7 mouse cellular contexts compared by ENCODE assay signal in the genomic region with DNA sequence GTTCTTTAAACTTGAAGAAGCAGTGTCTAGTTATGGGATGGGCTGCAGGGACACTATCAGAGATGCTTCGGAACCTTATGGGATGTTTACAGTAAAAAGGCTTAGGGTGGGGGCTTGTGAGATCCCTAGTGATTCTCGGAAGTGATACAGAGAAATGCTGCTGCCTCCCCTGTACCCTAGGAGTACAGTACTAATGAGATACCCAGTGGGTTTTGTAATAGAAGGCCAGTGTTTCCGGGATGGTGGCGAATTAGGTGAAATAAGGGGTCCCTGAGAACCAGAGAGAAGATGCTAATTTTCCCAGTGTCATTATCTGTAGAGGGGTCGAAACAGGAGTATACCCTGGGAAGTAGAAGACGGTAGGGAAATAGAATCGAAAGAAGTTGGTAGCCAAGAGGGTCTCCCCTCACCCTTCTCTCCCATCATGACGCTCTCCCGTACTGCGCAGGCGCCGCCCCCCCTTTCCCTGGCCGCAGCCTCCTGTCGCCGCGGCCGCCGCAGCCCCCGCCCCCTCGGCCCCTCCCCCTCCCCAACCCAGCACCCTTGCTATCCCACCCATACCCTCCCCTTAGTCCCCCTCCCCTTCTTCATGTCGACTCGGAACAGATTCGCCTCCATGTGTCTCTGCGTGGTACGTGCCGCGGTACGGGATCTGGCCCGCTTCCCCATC. TPM values are rescaled to one million over a fixed set of nuclear protein-coding genes. Genes with fewer than 3 reads are reported as not detected.
DNase-seq lines count a peak whose midpoint lies in the region; ATAC-seq lines count a peak whose summit lies in the region.

No protein-coding gene starts in this region.

- peak overlapping the region; percentile 59 for H3K4me2 ChIP-seq in lung, embryonic 15.5 days
- H3K4me2 ChIP-seq in embryonic facial prominence, embryonic 15.5 days (replicated peaks), result peak overlapping the region; percentile 56
- peak overlapping the region; percentile 61 for H3K4me2 ChIP-seq in hindbrain, embryonic 16.5 days (ENCODE audit: low read length)
- H3K4me2 ChIP-seq in midbrain, embryonic 15.5 days, result peak overlapping the region; percentile 59

- peak overlapping the region; percentile 35 for H3K4me3 ChIP-seq in lung, embryonic 15.5 days
- H3K4me3 ChIP-seq in embryonic facial prominence, embryonic 15.5 days (replicated peaks), result peak overlapping the region; percentile 37
- peak overlapping the region; percentile 42 for H3K4me3 ChIP-seq in hindbrain, embryonic 16.5 days (ENCODE audit: low read length)
- peak overlapping the region; percentile 35 for H3K4me3 ChIP-seq in midbrain, embryonic 15.5 days

- H3K36me3 ChIP-seq in lung, embryonic 15.5 days, result no peaks in the 10 kb centered on the region
- H3K36me3 ChIP-seq in embryonic facial prominence, embryonic 15.5 days, result no peaks in the 10 kb centered on the region
- H3K36me3 ChIP-seq in hindbrain, embryonic 16.5 days (ENCODE audit: control insufficient read depth, insufficient read depth, low read length), result no peaks in the 10 kb centered on the region
- no peaks in the 10 kb centered on the region for H3K36me3 ChIP-seq in midbrain, embryonic 15.5 days (replicated peaks)

- peaks cover 6% of the 10 kb centered on the region; the same call in 1 of the 2 replicates for H3K27me3 ChIP-seq in lung, embryonic 15.5 days
- no peaks in the 10 kb centered on the region for H3K27me3 ChIP-seq in embryonic facial prominence, embryonic 15.5 days
- no peaks in the 10 kb centered on the region for H3K27me3 ChIP-seq in hindbrain, embryonic 16.5 days (replicated peaks; ENCODE audit: control insufficient read depth, insufficient read depth, low read length)
- no peaks in the 10 kb centered on the region for H3K27me3 ChIP-seq in midbrain, embryonic 15.5 days (replicated peaks)

- 5% methylated on average over 29 of the region's 29 CpGs for WGBS in lung, embryonic 15.5 days
- WGBS in embryonic facial prominence, embryonic 15.5 days, result 4% methylated on average over 29 of the region's 29 CpGs
- 2% methylated on average over 23 of the region's 29 CpGs for WGBS in hindbrain, embryonic 16.5 days
- 5% methylated on average over 22 of the region's 29 CpGs for WGBS in midbrain, embryonic 15.5 days

- no peak for DNase-seq in lung, postnatal 4 days
- no peak for DNase-seq in layer of hippocampus, postnatal 36 days

- peaks cover 80% of the 10 kb centered on the region for H3K4me1 ChIP-seq in lung, embryonic 15.5 days
- peaks cover 88% of the 10 kb centered on the region for H3K4me1 ChIP-seq in embryonic facial prominence, embryonic 15.5 days
- peaks cover 81% of the 10 kb centered on the region for H3K4me1 ChIP-seq in hindbrain, embryonic 16.5 days (ENCODE audit: control insufficient read depth, insufficient read depth, low read depth, low read length)
- H3K4me1 ChIP-seq in midbrain, embryonic 15.5 days, result peaks cover 88% of the 10 kb centered on the region

- no peak for ATAC-seq in lung, embryonic 15.5 days (ENCODE audit: borderline replicate concordance, extremely low read depth, low FRiP score, low TSS enrichment)
- no peak for ATAC-seq in embryonic facial prominence, embryonic 15.5 days (ENCODE audit: insufficient number of reproducible peaks, low FRiP score, low TSS enrichment, low read depth)
- ATAC-seq in hindbrain, embryonic 16.5 days, result no peak
- no peak for ATAC-seq in midbrain, embryonic 15.5 days (replicated peaks)
- no peak for ATAC-seq in granulocyte monocyte progenitor cell, adult 5-6 weeks (replicated peaks; ENCODE audit: poor library complexity, severe bottlenecking)

- no peaks in the 10 kb centered on the region for H3K9me3 ChIP-seq in lung, embryonic 15.5 days
- H3K9me3 ChIP-seq in embryonic facial prominence, embryonic 15.5 days (replicated peaks), result no peaks in the 10 kb centered on the region
- H3K9me3 ChIP-seq in hindbrain, embryonic 16.5 days (ENCODE audit: control insufficient read depth, low read length), result no peaks in the 10 kb centered on the region
- H3K9me3 ChIP-seq in midbrain, embryonic 15.5 days, result no peaks in the 10 kb centered on the region

- peak overlapping the region; percentile 10; the same call in 1 of the 2 replicates for H3K27ac ChIP-seq in lung, embryonic 15.5 days
- H3K27ac ChIP-seq in embryonic facial prominence, embryonic 15.5 days (replicated peaks), result no peak overlapping the region; the same call in 1 of the 2 replicates
- peak overlapping the region; percentile 52 for H3K27ac ChIP-seq in hindbrain, embryonic 16.5 days (ENCODE audit: low read depth, low read length)
- H3K27ac ChIP-seq in midbrain, embryonic 15.5 days, result peak overlapping the region; percentile 67

- peak overlapping the region; percentile 18 for H3K9ac ChIP-seq in lung, embryonic 15.5 days
- H3K9ac ChIP-seq in embryonic facial prominence, embryonic 15.5 days, result 0 out of 2 replicates have a peak overlapping the region, but pooled peaks have one; percentile 12
- peak overlapping the region; percentile 62 for H3K9ac ChIP-seq in hindbrain, embryonic 16.5 days (ENCODE audit: low read depth, low read length)
- H3K9ac ChIP-seq in midbrain, embryonic 15.5 days, result peak overlapping the region; percentile 28

RNA-seq across cellular contexts. Expression of a gene that starts 6.9 kb away (rescaled TPM):
- polyA plus RNA-seq in lung, embryonic 15.5 days (2015; fragmentation: Nextera tagmentation; extraction: Ambion mirVana), result 5.6 and 5.9 TPM in 2 replicates
- polyA plus RNA-seq in embryonic facial prominence, embryonic 15.5 days (2015; fragmentation: Nextera tagmentation; extraction: Ambion mirVana), result 11.4 and 14.4 TPM in 2 replicates
- polyA plus RNA-seq in hindbrain, embryonic 16.5 days (2015; fragmentation: Nextera tagmentation; extraction: Ambion mirVana), result 23.1 and 23.4 TPM in 2 replicates
- 27.8 and 30.4 TPM in 2 replicates for polyA plus RNA-seq in midbrain, embryonic 15.5 days (2015; fragmentation: Nextera tagmentation; extraction: Ambion mirVana)
- total RNA-seq in layer of hippocampus, postnatal 36 days (2021), result 100 to 1,000 TPM; 888 to 914 TPM
- 11.4 and 12.3 TPM in 2 replicates for total RNA-seq in granulocyte monocyte progenitor cell, adult 5-6 weeks (2014; fragmentation: Nextera tagmentation)
- total RNA-seq in granulocyte monocyte progenitor cell, adult 5-6 weeks (2017), result 1.3 and 3.5 TPM in 2 replicates

RNA-seq across cellular contexts. Expression of a gene that starts 8.4 kb away (rescaled TPM):
- 73.9 and 81.3 TPM in 2 replicates for polyA plus RNA-seq in lung, embryonic 15.5 days (2015; fragmentation: Nextera tagmentation; extraction: Ambion mirVana)
- 95.6 and 97.7 TPM in 2 replicates for polyA plus RNA-seq in embryonic facial prominence, embryonic 15.5 days (2015; fragmentation: Nextera tagmentation; extraction: Ambion mirVana)
- polyA plus RNA-seq in hindbrain, embryonic 16.5 days (2015; fragmentation: Nextera tagmentation; extraction: Ambion mirVana), result 66.6 and 69.1 TPM in 2 replicates
- polyA plus RNA-seq in midbrain, embryonic 15.5 days (2015; fragmentation: Nextera tagmentation; extraction: Ambion mirVana), result 57.2 and 57.6 TPM in 2 replicates
- total RNA-seq in layer of hippocampus, postnatal 36 days (2021), result 10 to 100 TPM; 54.9 to 58.6 TPM
- total RNA-seq in granulocyte monocyte progenitor cell, adult 5-6 weeks (2014; fragmentation: Nextera tagmentation), result 39.7 and 55.8 TPM in 2 replicates
- 40.3 and 42.1 TPM in 2 replicates for total RNA-seq in granulocyte monocyte progenitor cell, adult 5-6 weeks (2017)

RNA-seq across cellular contexts. Expression of a gene that starts 23.2 kb away (rescaled TPM):
- polyA plus RNA-seq in lung, embryonic 15.5 days (2015; fragmentation: Nextera tagmentation; extraction: Ambion mirVana), result 34.7 and 40.3 TPM in 2 replicates
- 47.3 and 52.3 TPM in 2 replicates for polyA plus RNA-seq in embryonic facial prominence, embryonic 15.5 days (2015; fragmentation: Nextera tagmentation; extraction: Ambion mirVana)
- polyA plus RNA-seq in hindbrain, embryonic 16.5 days (2015; fragmentation: Nextera tagmentation; extraction: Ambion mirVana), result 21.0 and 25.4 TPM in 2 replicates
- polyA plus RNA-seq in midbrain, embryonic 15.5 days (2015; fragmentation: Nextera tagmentation; extraction: Ambion mirVana), result 30.4 and 31.0 TPM in 2 replicates
- total RNA-seq in layer of hippocampus, postnatal 36 days (2021), result 10 to 100 TPM; 36.8 to 41.7 TPM
- 4.6 and 24.5 TPM in 2 replicates for total RNA-seq in granulocyte monocyte progenitor cell, adult 5-6 weeks (2014; fragmentation: Nextera tagmentation)
- total RNA-seq in granulocyte monocyte progenitor cell, adult 5-6 weeks (2017), result 16.1 and 18.0 TPM in 2 replicates

RNA-seq across cellular contexts. Expression of a gene that starts 28.0 kb away (rescaled TPM):
- polyA plus RNA-seq in lung, embryonic 15.5 days (2015; fragmentation: Nextera tagmentation; extraction: Ambion mirVana), result 75.0 and 78.2 TPM in 2 replicates
- 77.8 and 83.0 TPM in 2 replicates for polyA plus RNA-seq in embryonic facial prominence, embryonic 15.5 days (2015; fragmentation: Nextera tagmentation; extraction: Ambion mirVana)
- 54.2 and 55.4 TPM in 2 replicates for polyA plus RNA-seq in hindbrain, embryonic 16.5 days (2015; fragmentation: Nextera tagmentation; extraction: Ambion mirVana)
- polyA plus RNA-seq in midbrain, embryonic 15.5 days (2015; fragmentation: Nextera tagmentation; extraction: Ambion mirVana), result 57.1 and 58.8 TPM in 2 replicates
- total RNA-seq in layer of hippocampus, postnatal 36 days (2021), result 10 to 100 TPM; 45.4 to 47.4 TPM
- 41.7 and 45.8 TPM in 2 replicates for total RNA-seq in granulocyte monocyte progenitor cell, adult 5-6 weeks (2014; fragmentation: Nextera tagmentation)
- total RNA-seq in granulocyte monocyte progenitor cell, adult 5-6 weeks (2017), result 30.2 and 32.3 TPM in 2 replicates

RNA-seq across cellular contexts. Expression of a gene that starts 30.3 kb away (rescaled TPM):
- polyA plus RNA-seq in lung, embryonic 15.5 days (2015; fragmentation: Nextera tagmentation; extraction: Ambion mirVana), result 0.23 and 0.29 TPM in 2 replicates
- polyA plus RNA-seq in embryonic facial prominence, embryonic 15.5 days (2015; fragmentation: Nextera tagmentation; extraction: Ambion mirVana), result 0.24 and 0.27 TPM in 2 replicates
- 3.9 and 4.4 TPM in 2 replicates for polyA plus RNA-seq in hindbrain, embryonic 16.5 days (2015; fragmentation: Nextera tagmentation; extraction: Ambion mirVana)
- polyA plus RNA-seq in midbrain, embryonic 15.5 days (2015; fragmentation: Nextera tagmentation; extraction: Ambion mirVana), result 3.7 and 3.8 TPM in 2 replicates
- 1 to 10 TPM in 1 of 2 experiments, not detected in 1; 1.2 TPM for total RNA-seq in layer of hippocampus, postnatal 36 days (2021)
- not detected in 2 replicates for total RNA-seq in granulocyte monocyte progenitor cell, adult 5-6 weeks (2014; fragmentation: Nextera tagmentation)
- total RNA-seq in granulocyte monocyte progenitor cell, adult 5-6 weeks (2017), result not detected in 2 replicates

Comparison
In these comparisons a context has a peak if more than half of its experiments do, and no peak if none do; other contexts are left out.
1. H3K9ac ChIP-seq: peak in every context shown above with its lines; median percentile 62 in hindbrain, embryonic 16.5 days; 28 in midbrain, embryonic 15.5 days; 18 in lung, embryonic 15.5 days; 12 in embryonic facial prominence, embryonic 15.5 days.